22 mouse cellular contexts compared by ENCODE assay signal in the genomic region with DNA sequence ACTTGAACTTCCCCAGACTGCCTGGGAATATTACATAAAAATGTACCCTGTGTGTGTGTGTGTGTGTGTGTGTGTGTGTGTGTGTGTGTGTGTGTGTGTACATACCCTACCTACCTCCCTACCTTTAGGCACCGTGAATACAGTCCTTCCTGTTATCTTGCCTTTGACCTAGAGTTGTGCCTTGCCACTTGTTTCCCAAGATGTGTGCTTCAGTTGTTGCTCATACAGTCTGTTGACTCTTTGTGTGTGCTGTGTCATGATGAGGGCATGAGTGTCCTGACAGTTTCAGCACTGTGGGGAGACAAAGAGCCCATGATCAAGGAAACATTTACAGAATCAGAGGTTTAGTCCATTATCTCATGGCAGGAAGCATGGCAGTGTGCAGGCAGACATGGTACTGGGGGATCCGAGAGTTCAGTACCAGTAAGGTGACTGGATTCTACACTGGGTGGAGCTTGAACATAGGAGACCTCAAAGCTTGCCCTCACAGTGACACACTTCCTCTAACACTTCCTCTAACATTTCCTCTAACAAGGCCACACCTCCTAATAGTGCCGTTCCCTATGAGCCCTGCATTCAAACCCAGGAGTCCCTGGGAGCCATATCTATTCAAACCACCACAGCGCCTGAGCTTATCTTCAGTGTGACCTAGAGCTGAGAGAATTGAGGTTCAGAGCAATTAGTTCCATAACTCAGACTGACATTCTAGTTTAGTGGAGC. TPM values are rescaled to one million over a fixed set of nuclear protein-coding genes. Genes with fewer than 3 reads are reported as not detected.
DNase-seq lines count a peak whose midpoint lies in the region; ATAC-seq and TF ChIP-seq lines count a peak whose summit lies in the region.
"Had no signal": no experiment of that assay in that cellular context is flagged by ENCODE, and none has a peak within 500 bp of the region (broad histone marks: within the 10 kb centered on the region; RNA-seq: fewer than 3 reads in every experiment).

No protein-coding gene starts in this region.

- H3K4me2 ChIP-seq in liver, embryonic 14.5 days (ENCODE audit: low read depth), result no peak overlapping the region
- no peak overlapping the region for H3K4me2 ChIP-seq in stomach, embryonic 15.5 days
- H3K4me2 ChIP-seq in neural tube, embryonic 15.5 days, result no peak overlapping the region
- H3K4me2 ChIP-seq: embryonic facial prominence, embryonic 13.5 days; hindbrain, embryonic 12.5 days; lung, embryonic 14.5 days; midbrain, embryonic 15.5 days had no signal

- ATAC-seq in G1E (ENCODE audit: extremely low read depth, insufficient number of reproducible peaks, low FRiP score, poor library complexity, severe bottlenecking), result peak; percentile 22; the same call in 1 of the 2 replicates
- ATAC-seq in erythroblast, adult 5-6 weeks (replicated peaks; ENCODE audit: low FRiP score, poor library complexity, severe bottlenecking), result peak; percentile 60; the same call in 1 of the 2 replicates
- ATAC-seq in liver, embryonic 14.5 days (ENCODE audit: insufficient read depth), result peak; percentile 82
- peak; percentile 56; the same call in 1 of the 2 replicates for ATAC-seq in stomach, embryonic 15.5 days (ENCODE audit: insufficient read depth, low FRiP score, low read depth)
- ATAC-seq in neural tube, embryonic 15.5 days (ENCODE audit: low FRiP score), result no peak
- ATAC-seq: midbrain, embryonic 15.5 days had no signal

- peaks cover 4% of the 10 kb centered on the region; the same call in 1 of the 2 replicates for H3K4me1 ChIP-seq in G1E (ENCODE audit: insufficient read depth, low read depth, low read length)
- peaks cover 0 to 9% of the 10 kb centered on the region in 2 experiments; a peak in 2 of 4 replicates for H3K4me1 ChIP-seq in liver, embryonic 14.5 days (replicated peaks; ENCODE audit: control insufficient read depth in 2 of 2, insufficient read depth in 2 of 2, low read length in 1 of 2)
- no peaks in the 10 kb centered on the region for H3K4me1 ChIP-seq in stomach, embryonic 15.5 days
- H3K4me1 ChIP-seq in neural tube, embryonic 15.5 days, result no peaks in the 10 kb centered on the region
- H3K4me1 ChIP-seq: embryonic facial prominence, embryonic 13.5 days; forebrain, embryonic 10.5 days; hindbrain, embryonic 12.5 days; limb, embryonic 10.5 days; midbrain, embryonic 15.5 days had no signal

- no peaks in the 10 kb centered on the region for H3K27me3 ChIP-seq in G1E (ENCODE audit: insufficient read depth, low read length)
- H3K27me3 ChIP-seq in liver, embryonic 14.5 days (ENCODE audit: control insufficient read depth, insufficient read depth, low read length), result no peaks in the 10 kb centered on the region
- H3K27me3 ChIP-seq in stomach, embryonic 15.5 days (replicated peaks), result no peaks in the 10 kb centered on the region
- no peaks in the 10 kb centered on the region for H3K27me3 ChIP-seq in neural tube, embryonic 15.5 days (replicated peaks)
- H3K27me3 ChIP-seq: embryonic facial prominence, embryonic 13.5 days; hindbrain, embryonic 12.5 days; midbrain, embryonic 15.5 days had no signal

- no peak overlapping the region for H3K4me3 ChIP-seq in G1E (ENCODE audit: low read depth, low read length)
- H3K4me3 ChIP-seq in liver, embryonic 14.5 days (ENCODE audit: insufficient read depth in 1 of 2, low read depth in 2 of 2, low read length in 2 of 2), result no peak overlapping the region
- no peak overlapping the region for H3K4me3 ChIP-seq in stomach, embryonic 15.5 days (replicated peaks)
- H3K4me3 ChIP-seq in neural tube, embryonic 15.5 days (replicated peaks), result no peak overlapping the region
- H3K4me3 ChIP-seq: embryonic facial prominence, embryonic 13.5 days; forebrain, embryonic 10.5 days; heart, adult 2 months; hindbrain, embryonic 12.5 days; layer of hippocampus, adult 2 months; limb, embryonic 10.5 days; midbrain, embryonic 15.5 days had no signal

- no peak for DNase-seq in G1E (ENCODE audit: low spot score)
- DNase-seq in liver, embryonic 14.5 days (ENCODE audit: low read depth in 3 of 3, low spot score in 3 of 3), result peak; percentile 29 to 35 (median 31)
- DNase-seq in adrenal gland, postnatal 14 days, result no peak
- DNase-seq in layer of hippocampus, adult 18-20 months (ENCODE audit: low spot score in 2 of 2), result no peak
- DNase-seq: adrenal gland, adult 8-10 months; cerebellum, adult 18-20 months; gastrocnemius, postnatal 10 days; heart, adult 2 months; kidney, adult 11 months; lung, embryonic 14.5 days; thymus, postnatal 25 days had no signal

- 39% methylated on average over 4 of the region's 4 CpGs for WGBS in liver, embryonic 14.5 days (ENCODE audit: insufficient replicate concordance)
- 74% methylated on average over 4 of the region's 4 CpGs for WGBS in stomach, embryonic 15.5 days
- 84% methylated on average over 4 of the region's 4 CpGs for WGBS in neural tube, embryonic 15.5 days

- H3K9me3 ChIP-seq in G1E (replicated peaks), result no peaks in the 10 kb centered on the region
- H3K9me3 ChIP-seq in liver, embryonic 14.5 days (ENCODE audit: control insufficient read depth, low read length), result no peaks in the 10 kb centered on the region
- no peaks in the 10 kb centered on the region for H3K9me3 ChIP-seq in stomach, embryonic 15.5 days
- no peaks in the 10 kb centered on the region for H3K9me3 ChIP-seq in neural tube, embryonic 15.5 days (replicated peaks)
- H3K9me3 ChIP-seq: embryonic facial prominence, embryonic 13.5 days; forebrain, embryonic 10.5 days; hindbrain, embryonic 12.5 days; limb, embryonic 10.5 days; midbrain, embryonic 15.5 days had no signal

- H3K36me3 ChIP-seq in G1E (replicated peaks), result peaks cover 84% of the 10 kb centered on the region
- peaks cover 12% of the 10 kb centered on the region for H3K36me3 ChIP-seq in liver, embryonic 14.5 days (replicated peaks; ENCODE audit: control insufficient read depth, insufficient read depth, low read depth)
- H3K36me3 ChIP-seq in stomach, embryonic 15.5 days, result peaks cover 12% of the 10 kb centered on the region
- H3K36me3 ChIP-seq in neural tube, embryonic 15.5 days, result peaks cover 34% of the 10 kb centered on the region

- H3K9ac ChIP-seq in liver, embryonic 14.5 days (replicated peaks), result no peak overlapping the region
- no peak overlapping the region for H3K9ac ChIP-seq in stomach, embryonic 15.5 days
- no peak overlapping the region for H3K9ac ChIP-seq in neural tube, embryonic 15.5 days (replicated peaks)
- H3K9ac ChIP-seq: embryonic facial prominence, embryonic 13.5 days; hindbrain, embryonic 12.5 days; lung, embryonic 14.5 days; midbrain, embryonic 15.5 days had no signal

- no peak overlapping the region for H3K27ac ChIP-seq in liver, embryonic 14.5 days
- H3K27ac ChIP-seq in stomach, embryonic 15.5 days, result no peak overlapping the region
- H3K27ac ChIP-seq in neural tube, embryonic 15.5 days (replicated peaks), result no peak overlapping the region
- H3K27ac ChIP-seq: embryonic facial prominence, embryonic 13.5 days; forebrain, embryonic 10.5 days; heart, adult 2 months; hindbrain, embryonic 12.5 days; kidney, postnatal 0 days; layer of hippocampus, adult 2 months; limb, embryonic 10.5 days; macrophage; midbrain, embryonic 15.5 days had no signal

- no peak for TF ChIP-seq CTCF in G1E (IDR thresholded peaks at IDR 0.05; ENCODE audit: low read depth, low read length)
- no peak for TF ChIP-seq CTCF in liver, embryonic 14.5 days (IDR thresholded peaks at IDR 0.05; ENCODE audit: low read depth)

- TF ChIP-seq EP300 in liver, embryonic 14.5 days (IDR thresholded peaks at IDR 0.05; ENCODE audit: low read depth), result peak; percentile 38; the same call in 1 of the 2 replicates

RNA-seq across cellular contexts. Expression of a gene that starts 7.8 kb away (rescaled TPM):
- 44.2 and 59.2 TPM in 2 replicates for total RNA-seq in G1E (2014; fragmentation: Nextera tagmentation)
- total RNA-seq in G1E (2017), result 84.6 and 92.3 TPM in 2 replicates
- polyA plus RNA-seq in G1E (2012), result 26.1 and 30.6 TPM in 2 replicates
- total RNA-seq in erythroblast, adult 5-6 weeks (2015; ENCODE audit: low replicate concordance), result 9.0 and 15.4 TPM in 2 replicates
- 1.4 and 6.6 TPM in 2 replicates for total RNA-seq in erythroblast, adult 5-6 weeks (2017; ENCODE audit: low replicate concordance)
- polyA plus RNA-seq in liver, embryonic 14.5 days (2012; rRNA removed), result 2.4 and 4.1 TPM in 2 replicates
- polyA plus RNA-seq in liver, embryonic 14.5 days (2014; fragmentation: Nextera tagmentation; extraction: Ambion mirVana), result 9.9 and 10.2 TPM in 2 replicates
- 97.4 and 104 TPM in 2 replicates for polyA plus RNA-seq in stomach, embryonic 15.5 days (2015; fragmentation: Nextera tagmentation; extraction: Ambion mirVana)
- 16.7 and 16.8 TPM in 2 replicates for total RNA-seq in adrenal gland, postnatal 14 days (2021)
- total RNA-seq in layer of hippocampus, adult 18-20 months (2021), result 10 to 100 TPM; 45.4 to 49.6 TPM
- polyA plus RNA-seq in neural tube, embryonic 15.5 days (2015; fragmentation: Nextera tagmentation; extraction: Ambion mirVana), result 191 and 236 TPM in 2 replicates

RNA-seq across cellular contexts. Expression of a gene that starts 41.7 kb away (rescaled TPM):
- total RNA-seq in G1E (2014; fragmentation: Nextera tagmentation), result 74.6 and 84.0 TPM in 2 replicates
- 81.0 and 89.4 TPM in 2 replicates for total RNA-seq in G1E (2017)
- 8.0 and 9.7 TPM in 2 replicates for polyA plus RNA-seq in G1E (2012)
- total RNA-seq in erythroblast, adult 5-6 weeks (2015; ENCODE audit: low replicate concordance), result 11.5 and 11.9 TPM in 2 replicates
- total RNA-seq in erythroblast, adult 5-6 weeks (2017; ENCODE audit: low replicate concordance), result 18.3 and 20.4 TPM in 2 replicates
- polyA plus RNA-seq in liver, embryonic 14.5 days (2012; rRNA removed), result 8.5 and 17.0 TPM in 2 replicates
- 32.6 and 37.8 TPM in 2 replicates for polyA plus RNA-seq in liver, embryonic 14.5 days (2014; fragmentation: Nextera tagmentation; extraction: Ambion mirVana)
- polyA plus RNA-seq in stomach, embryonic 15.5 days (2015; fragmentation: Nextera tagmentation; extraction: Ambion mirVana), result 40.3 and 45.0 TPM in 2 replicates
- total RNA-seq in adrenal gland, postnatal 14 days (2021), result 123 and 133 TPM in 2 replicates
- total RNA-seq in layer of hippocampus, adult 18-20 months (2021), result 10 to 100 TPM; 52.1 to 57.7 TPM
- polyA plus RNA-seq in neural tube, embryonic 15.5 days (2015; fragmentation: Nextera tagmentation; extraction: Ambion mirVana), result 31.2 and 34.0 TPM in 2 replicates

RNA-seq across cellular contexts. Expression of a gene that starts 43.8 kb away (rescaled TPM):
- total RNA-seq in G1E (2014; fragmentation: Nextera tagmentation) (not detected in 2 replicates), G1E (2017) (0.38 and 0.46 TPM in 2 replicates)
- polyA plus RNA-seq in G1E (2012), result not detected in 2 replicates
- total RNA-seq in erythroblast, adult 5-6 weeks (2015; ENCODE audit: low replicate concordance), result not detected in 2 replicates
- total RNA-seq in erythroblast, adult 5-6 weeks (2017; ENCODE audit: low replicate concordance), result not detected in 2 replicates
- polyA plus RNA-seq in liver, embryonic 14.5 days (2012; rRNA removed), result 1.3 TPM in 2 replicates
- polyA plus RNA-seq in liver, embryonic 14.5 days (2014; fragmentation: Nextera tagmentation; extraction: Ambion mirVana), result 1.5 and 2.2 TPM in 2 replicates
- 1.7 and 2.4 TPM in 2 replicates for polyA plus RNA-seq in stomach, embryonic 15.5 days (2015; fragmentation: Nextera tagmentation; extraction: Ambion mirVana)
- total RNA-seq in adrenal gland, postnatal 14 days (2021), result 1.0 and 1.5 TPM in 2 replicates
- 1 to 10 TPM; 1.2 to 1.3 TPM for total RNA-seq in layer of hippocampus, adult 18-20 months (2021)
- polyA plus RNA-seq in neural tube, embryonic 15.5 days (2015; fragmentation: Nextera tagmentation; extraction: Ambion mirVana), result 3.3 and 3.9 TPM in 2 replicates

Comparison
In these comparisons a context has a peak if more than half of its experiments do, and no peak if none do; other contexts are left out.
1. DNase-seq: peak in liver, embryonic 14.5 days (3 of 3); none in G1E (single experiment), adrenal gland, postnatal 14 days (single experiment) and layer of hippocampus, adult 18-20 months (0 of 2).